Mouse (Mus musculus): ENCODE results near the gene Rhcg. TPM values are rescaled to one million over a fixed set of nuclear protein-coding genes. Genes with fewer than 3 reads are reported as not detected.

Rhcg gene
- total and polyA plus RNA-seq, 2 experiments: not detected

DNA sequence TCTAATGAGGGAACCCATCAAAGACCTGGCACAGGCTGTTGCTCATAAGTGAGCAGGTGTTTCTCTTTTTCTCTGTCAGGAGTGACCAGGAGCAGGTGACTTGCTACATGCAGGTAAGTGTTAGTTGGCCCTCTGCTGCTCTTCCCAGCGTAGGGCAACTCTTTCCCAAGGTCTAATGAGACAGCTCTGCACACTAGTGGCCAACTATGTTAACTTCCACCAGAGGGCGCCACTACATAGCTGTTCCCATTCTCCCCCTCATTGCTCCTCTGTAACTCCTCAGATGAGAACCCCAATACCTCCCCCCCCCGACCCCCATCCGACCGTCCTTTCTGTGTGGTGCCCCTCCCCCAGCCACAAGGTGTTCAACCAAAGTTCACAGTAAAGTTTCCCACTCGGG, 4.7 kb downstream of the Rhcg start:
- TF ChIP-seq POLR2A (IDR thresholded peaks at IDR 0.05; ENCODE audit: extremely low read depth, insufficient read depth, low read length): no peak
- peak; percentile 62 for TF ChIP-seq CTCF (IDR thresholded peaks at IDR 0.05; ENCODE audit: low read depth, low read length)
- DNase-seq (ENCODE audit: extremely low read depth, low read depth, low spot score): peak; percentile 19
- Histone ChIP-seq H3K4me1 (ENCODE audit: control insufficient read depth, insufficient read depth, low read length) (no peaks in the 10 kb centered on the region), H3K4me3 (ENCODE audit: insufficient read depth, low read depth, low read length) (no peak overlapping the region), H3K79me2 (ENCODE audit: control insufficient read depth, insufficient read depth, low read length) (no peaks in the 10 kb centered on the region), H3K9ac (ENCODE audit: low read depth, low read length) (no peak overlapping the region), H3K36me3 (ENCODE audit: control insufficient read depth, insufficient read depth, low read length) (no peaks in the 10 kb centered on the region), H3K27ac (replicated peaks; ENCODE audit: insufficient read depth, low read depth, low read length) (no peak overlapping the region), H3K27me3 (ENCODE audit: control insufficient read depth, insufficient read depth, low read length) (no peaks in the 10 kb centered on the region)
- WGBS: 10% methylated on average over 6 of the region's 6 CpGs

DNA sequence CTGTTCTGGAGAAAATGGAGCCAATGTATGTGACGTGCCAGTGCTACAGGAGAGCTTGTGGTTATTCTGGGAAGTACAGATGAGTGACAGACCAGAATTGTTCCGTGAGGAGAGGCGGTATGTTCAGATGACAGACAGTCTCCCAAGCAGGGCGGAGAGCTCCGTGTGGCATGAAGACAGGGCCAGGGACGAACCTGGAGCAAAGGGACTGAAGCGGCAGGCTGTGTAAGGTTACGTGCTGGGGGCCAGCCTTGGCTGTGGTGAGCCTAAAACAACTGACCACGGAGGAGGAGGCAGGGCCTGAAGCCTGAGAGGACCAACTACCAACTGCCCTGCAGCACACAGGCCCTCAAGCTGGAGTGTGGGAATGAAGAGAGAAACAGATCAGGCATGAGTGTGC, 5.6 kb downstream of the Rhcg start:
- Histone ChIP-seq H3K9ac (ENCODE audit: low read depth, low read length) (no peak overlapping the region), H3K27ac (replicated peaks; ENCODE audit: insufficient read depth, low read depth, low read length) (no peak overlapping the region), H3K4me3 (ENCODE audit: insufficient read depth, low read depth, low read length) (no peak overlapping the region), H3K36me3 (ENCODE audit: control insufficient read depth, insufficient read depth, low read length) (no peaks in the 10 kb centered on the region), H3K4me1 (ENCODE audit: control insufficient read depth, insufficient read depth, low read length) (no peaks in the 10 kb centered on the region), H3K79me2 (ENCODE audit: control insufficient read depth, insufficient read depth, low read length) (no peaks in the 10 kb centered on the region), H3K27me3 (ENCODE audit: control insufficient read depth, insufficient read depth, low read length) (peaks cover 5% of the 10 kb centered on the region; the same call in 1 of the 2 replicates)
- DNase-seq (ENCODE audit: extremely low read depth, low read depth, low spot score): no peak
- TF ChIP-seq CTCF (IDR thresholded peaks at IDR 0.05; ENCODE audit: low read depth, low read length): no peak
- no peak for TF ChIP-seq POLR2A (IDR thresholded peaks at IDR 0.05; ENCODE audit: extremely low read depth, insufficient read depth, low read length)
- WGBS: 82% methylated on average over 9 of the region's 9 CpGs

DNA sequence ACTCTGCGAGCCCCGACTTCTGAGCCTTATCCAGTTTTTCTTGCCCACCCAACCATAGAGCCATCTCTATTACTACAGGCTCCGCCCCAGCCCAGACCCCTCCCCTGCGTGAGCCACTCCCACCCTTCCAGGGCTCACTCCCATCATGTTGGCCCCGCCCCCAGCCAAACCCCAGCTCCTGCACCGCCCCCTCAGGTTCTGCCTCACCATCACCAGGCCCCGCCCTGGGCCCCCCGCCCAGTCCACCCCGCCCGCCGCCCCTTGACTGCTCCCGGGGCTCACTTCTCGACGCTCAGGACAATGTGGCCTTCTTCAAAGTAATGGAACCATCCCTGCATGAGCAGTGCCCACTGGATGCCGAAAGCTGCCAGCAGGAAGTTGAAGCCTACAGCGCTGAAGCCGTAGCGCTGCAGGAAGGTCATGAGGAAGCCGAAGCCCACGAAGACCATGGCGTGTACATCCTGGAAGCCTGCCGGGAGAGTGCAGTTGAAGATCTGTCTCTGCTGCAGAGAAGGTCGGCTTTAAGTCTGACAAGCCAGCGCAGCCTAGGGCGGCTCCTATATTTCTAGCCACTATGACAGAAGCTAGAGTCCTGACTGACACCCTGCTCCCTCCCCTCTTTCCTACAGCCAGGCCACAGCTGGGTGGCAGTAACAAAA, 10.1 kb downstream of the Rhcg start:
- H3K4me3 ChIP-seq (ENCODE audit: insufficient read depth, low read depth, low read length): no peak overlapping the region
- no peaks in the 10 kb centered on the region for H3K4me1 ChIP-seq (ENCODE audit: control insufficient read depth, insufficient read depth, low read length)
- H3K9ac ChIP-seq (ENCODE audit: low read depth, low read length): no peak overlapping the region
- no peak overlapping the region for H3K27ac ChIP-seq (replicated peaks; ENCODE audit: insufficient read depth, low read depth, low read length)
- TF ChIP-seq CTCF (IDR thresholded peaks at IDR 0.05; ENCODE audit: low read depth, low read length) (no peak), POLR2A (IDR thresholded peaks at IDR 0.05; ENCODE audit: extremely low read depth, insufficient read depth, low read length) (no peak)
- H3K79me2 ChIP-seq (ENCODE audit: control insufficient read depth, insufficient read depth, low read length): no peaks in the 10 kb centered on the region
- WGBS: 7% methylated on average over 25 of the region's 25 CpGs
- DNase-seq (ENCODE audit: extremely low read depth, low read depth, low spot score): no peak
- H3K36me3 ChIP-seq (ENCODE audit: control insufficient read depth, insufficient read depth, low read length): no peaks in the 10 kb centered on the region
- H3K27me3 ChIP-seq (ENCODE audit: control insufficient read depth, insufficient read depth, low read length): peaks cover 6% of the 10 kb centered on the region; the same call in 1 of the 2 replicates

DNA sequence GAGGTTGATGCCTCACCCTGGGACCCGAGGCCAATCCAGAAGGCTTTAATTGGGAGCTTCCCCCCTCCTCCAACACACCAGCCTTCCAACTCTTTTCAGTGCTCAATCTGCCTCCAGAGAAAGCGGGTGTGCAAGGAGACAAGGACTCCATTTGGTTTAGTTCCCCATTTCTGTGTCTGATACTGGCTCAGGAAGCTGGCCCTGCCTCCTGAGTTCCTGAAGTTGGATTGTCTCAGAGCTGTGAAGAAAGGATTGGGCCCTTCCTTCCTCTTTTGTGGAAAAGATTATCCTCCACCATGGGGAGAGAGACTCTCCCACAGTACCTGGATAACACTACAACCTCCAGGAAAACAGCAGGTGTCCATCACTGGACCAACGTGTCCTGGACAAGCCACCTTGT, 10.7 kb downstream of the Rhcg start:
- H3K4me1 ChIP-seq (ENCODE audit: control insufficient read depth, insufficient read depth, low read length): no peaks in the 10 kb centered on the region
- 39% methylated on average over 3 of the region's 3 CpGs for WGBS
- peaks cover 6% of the 10 kb centered on the region; the same call in 1 of the 2 replicates for H3K27me3 ChIP-seq (ENCODE audit: control insufficient read depth, insufficient read depth, low read length)
- H3K36me3 ChIP-seq (ENCODE audit: control insufficient read depth, insufficient read depth, low read length): no peaks in the 10 kb centered on the region
- DNase-seq (ENCODE audit: extremely low read depth, low read depth, low spot score): no peak
- H3K27ac ChIP-seq (replicated peaks; ENCODE audit: insufficient read depth, low read depth, low read length): no peak overlapping the region
- TF ChIP-seq POLR2A (IDR thresholded peaks at IDR 0.05; ENCODE audit: extremely low read depth, insufficient read depth, low read length) (no peak), CTCF (IDR thresholded peaks at IDR 0.05; ENCODE audit: low read depth, low read length) (no peak)
- no peak overlapping the region for H3K9ac ChIP-seq (ENCODE audit: low read depth, low read length)
- no peak overlapping the region for H3K4me3 ChIP-seq (ENCODE audit: insufficient read depth, low read depth, low read length)
- H3K79me2 ChIP-seq (ENCODE audit: control insufficient read depth, insufficient read depth, low read length): no peaks in the 10 kb centered on the region

DNA sequence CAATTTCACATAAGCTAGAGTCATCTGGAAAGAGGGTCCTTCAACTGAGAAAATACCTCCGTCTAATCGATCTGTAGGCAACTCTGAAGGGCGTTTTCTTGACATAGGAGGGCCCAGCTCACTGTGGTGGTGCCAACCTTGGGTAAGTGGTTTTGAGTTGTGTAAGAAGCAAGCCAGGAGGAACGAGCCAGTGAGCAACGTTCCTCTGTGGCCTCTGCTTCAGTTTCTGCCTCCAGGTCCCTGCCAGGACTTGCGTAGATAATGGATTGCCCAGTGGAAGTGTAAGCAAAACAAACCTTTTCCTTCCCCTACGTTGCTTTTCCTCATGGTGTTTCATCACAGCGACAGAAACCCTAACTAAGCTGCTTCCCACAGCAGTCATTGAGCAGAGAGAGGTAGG, 15.5 kb downstream of the Rhcg start:
- DNase-seq (ENCODE audit: extremely low read depth, low read depth, low spot score): no peak
- WGBS: 48% methylated on average over 8 of the region's 8 CpGs
- Histone ChIP-seq H3K4me3 (ENCODE audit: insufficient read depth, low read depth, low read length) (no peak overlapping the region), H3K36me3 (ENCODE audit: control insufficient read depth, insufficient read depth, low read length) (no peaks in the 10 kb centered on the region), H3K4me1 (ENCODE audit: control insufficient read depth, insufficient read depth, low read length) (no peaks in the 10 kb centered on the region), H3K79me2 (ENCODE audit: control insufficient read depth, insufficient read depth, low read length) (no peaks in the 10 kb centered on the region), H3K27ac (replicated peaks; ENCODE audit: insufficient read depth, low read depth, low read length) (no peak overlapping the region), H3K27me3 (ENCODE audit: control insufficient read depth, insufficient read depth, low read length) (peaks cover 2% of the 10 kb centered on the region; the same call in 1 of the 2 replicates), H3K9ac (ENCODE audit: low read depth, low read length) (no peak overlapping the region)
- TF ChIP-seq CTCF (IDR thresholded peaks at IDR 0.05; ENCODE audit: low read depth, low read length): no peak
- no peak for TF ChIP-seq POLR2A (IDR thresholded peaks at IDR 0.05; ENCODE audit: extremely low read depth, insufficient read depth, low read length)

DNA sequence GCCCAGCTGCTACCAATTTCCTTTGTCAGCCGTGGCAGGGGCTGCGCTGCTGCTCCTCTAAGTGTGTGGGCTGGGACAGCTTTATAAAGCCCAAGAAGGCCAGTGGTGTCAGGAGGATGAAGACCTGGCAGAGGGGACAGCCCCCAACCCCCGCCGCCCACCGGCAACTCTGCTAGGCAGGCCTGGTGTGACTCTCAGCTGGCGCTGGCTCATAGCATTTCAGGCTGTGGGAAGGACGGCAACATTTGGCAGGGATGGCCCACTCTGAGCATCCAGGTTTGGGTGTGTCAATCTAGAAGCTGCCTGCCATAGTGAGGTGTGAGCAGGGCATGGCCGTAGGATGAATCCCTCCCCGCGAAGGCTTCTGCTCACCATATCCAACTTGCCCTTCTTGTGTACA, 17.3 kb downstream of the Rhcg start:
- 81% methylated on average over 10 of the region's 10 CpGs for WGBS
- DNase-seq (ENCODE audit: extremely low read depth, low read depth, low spot score): no peak
- Histone ChIP-seq H3K27me3 (ENCODE audit: control insufficient read depth, insufficient read depth, low read length) (0 out of 2 replicates have a peak, but pooled peaks cover 2% of the 10 kb centered on the region), H3K4me3 (ENCODE audit: insufficient read depth, low read depth, low read length) (no peak overlapping the region), H3K27ac (replicated peaks; ENCODE audit: insufficient read depth, low read depth, low read length) (no peak overlapping the region), H3K4me1 (ENCODE audit: control insufficient read depth, insufficient read depth, low read length) (no peaks in the 10 kb centered on the region), H3K9ac (ENCODE audit: low read depth, low read length) (no peak overlapping the region), H3K36me3 (ENCODE audit: control insufficient read depth, insufficient read depth, low read length) (no peaks in the 10 kb centered on the region), H3K79me2 (ENCODE audit: control insufficient read depth, insufficient read depth, low read length) (no peaks in the 10 kb centered on the region)
- no peak for TF ChIP-seq CTCF (IDR thresholded peaks at IDR 0.05; ENCODE audit: low read depth, low read length)
- no peak for TF ChIP-seq POLR2A (IDR thresholded peaks at IDR 0.05; ENCODE audit: extremely low read depth, insufficient read depth, low read length)
